Mouse (Mus musculus) midbrain, embryonic 14.5 days (tissue): ENCODE measurements around the gene Syt12. TPM values are rescaled to one million over a fixed set of nuclear protein-coding genes. Genes with fewer than 3 reads are reported as not detected.

Source experiments
- ATAC-seq: fragments of 200-750 bp; cut with Nextera tagmentation; 2 replicates; pipeline ENCODE4 v1.8.0; 2017; ENCODE audit warnings: moderate number of reproducible peaks, moderate library complexity; ENCODE audit not compliant: low FRiP score, low TSS enrichment
- DNase-seq: peaks from one replicate; pipeline ENCODE4 v3.0.0-alpha.2; 2015
- H3K27ac ChIP-seq: fragments of 300-500 bp; sonication (generic); replicated peaks from 2 replicates; pipeline ENCODE4 v1.5.1; 2014; ENCODE audit warnings: mild to moderate bottlenecking, low read depth, low read length, moderate library complexity
- H3K27me3 ChIP-seq: fragments of 300-500 bp; sonication (generic); 2 replicates; pipeline ENCODE4 v1.6.1; 2014; ENCODE audit warnings: low read length, control low read depth, mixed read lengths; ENCODE audit not compliant: control insufficient read depth, insufficient read depth
- H3K36me3 ChIP-seq: fragments of 300-500 bp; sonication (generic); 2 replicates; pipeline ENCODE4 v1.6.1; 2014; ENCODE audit warnings: low read length, control low read depth; ENCODE audit not compliant: control insufficient read depth, insufficient read depth
- H3K4me1 ChIP-seq: fragments of 300-500 bp; sonication (generic); 2 replicates; pipeline ENCODE4 v1.6.1; 2014; ENCODE audit warnings: mild to moderate bottlenecking, antibody characterized with exemption, low read length, control low read depth; ENCODE audit not compliant: control insufficient read depth, insufficient read depth
- H3K4me2 ChIP-seq: fragments of 300-500 bp; sonication (generic); 2 replicates; pipeline ENCODE4 v1.6.1; 2014; ENCODE audit warnings: mild to moderate bottlenecking, low read length, moderate library complexity
- H3K4me3 ChIP-seq: fragments of 300-500 bp; sonication (generic); replicated peaks from 2 replicates; pipeline ENCODE4 v1.5.1; 2014; ENCODE audit warnings: low read depth, low read length
- H3K9ac ChIP-seq: fragments of 300-500 bp; sonication (generic); replicated peaks from 2 replicates; pipeline ENCODE4 v1.6.1; 2014; ENCODE audit warnings: mild to moderate bottlenecking, low read length, moderate library complexity
- H3K9me3 ChIP-seq: fragments of 300-500 bp; sonication (generic); 2 replicates; pipeline ENCODE4 v1.6.1; 2016; ENCODE audit warnings: low read length, control low read depth, mixed read lengths; ENCODE audit not compliant: control insufficient read depth
- WGBS: fragments of 180-500 bp; shearing (Covaris S2); extraction: QIAGEN DNeasy Blood & Tissue Kit; methylation state at CpG from one replicate; pipeline ENCODE4 v1.1.7; 2014; 5-methylcytosine and 5-hydroxymethylcytosine counted together
- polyA plus RNA-seq: library from polyadenylated mRNA; unstranded; fragments of >200 nt; fragmentation: Nextera tagmentation; extraction: Ambion mirVana; gene quantifications from 2 replicates; pipeline ENCODE4 v1.2.1, GENCODE M21; 2014

The Syt12 gene
- polyA plus RNA-seq, 1 experiment from 2014 or later = 1.9 TPM

DNA sequence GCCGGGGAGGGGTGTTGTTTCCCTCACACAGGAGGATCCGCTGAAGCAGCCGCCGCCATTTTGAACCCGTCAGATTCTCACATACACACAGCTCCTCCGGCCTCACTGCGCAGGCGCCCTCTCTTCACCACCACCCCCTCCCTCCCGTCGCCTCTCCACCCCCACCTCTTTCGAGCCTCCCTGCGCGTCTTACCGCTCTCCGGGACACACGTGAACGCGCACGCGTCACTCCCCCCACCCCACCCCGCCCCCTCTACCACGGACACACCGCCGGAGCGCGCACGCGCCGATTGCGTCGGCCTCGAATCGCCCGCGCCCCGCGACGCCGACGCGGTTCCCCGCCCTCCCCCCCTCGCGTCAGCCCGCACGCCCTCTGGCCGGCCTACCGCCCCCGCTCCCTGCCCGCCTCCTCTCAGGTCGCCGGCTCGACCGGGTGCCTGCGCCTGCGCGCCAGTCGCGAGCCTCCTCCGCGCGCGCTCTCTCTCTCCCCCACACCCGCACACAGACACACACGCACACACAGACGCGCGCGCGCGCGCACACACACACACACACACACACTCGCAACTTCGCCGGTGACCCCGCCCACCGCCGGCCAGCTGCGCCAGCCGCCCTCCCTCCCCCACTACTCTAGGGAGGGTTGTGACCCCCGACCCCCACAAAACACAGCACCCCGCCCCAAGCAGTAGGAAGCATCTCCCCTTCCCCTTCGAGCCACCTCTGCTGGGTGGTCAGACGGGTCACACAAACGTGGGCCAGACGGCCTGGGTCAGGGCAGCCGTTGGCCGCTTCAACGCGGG is 80.0 kb downstream of the Syt12 start:
- H3K4me2 ChIP-seq = peak overlapping the region; percentile 90
- peak overlapping the region; percentile 96 for H3K27ac ChIP-seq
- no peaks in the 10 kb centered on the region for H3K27me3 ChIP-seq
- peaks cover 32% of the 10 kb centered on the region for H3K4me1 ChIP-seq
- ATAC-seq (peak; percentile 93), DNase-seq (peak; percentile 100)
- under 1% methylated on average over 64 of the region's 90 CpGs for WGBS
- no peaks in the 10 kb centered on the region for H3K9me3 ChIP-seq
- H3K36me3 ChIP-seq = no peaks in the 10 kb centered on the region; the same call in 1 of the 2 replicates
- peak overlapping the region; percentile 99 for H3K4me3 ChIP-seq
- H3K9ac ChIP-seq = peak overlapping the region; percentile 96

DNA sequence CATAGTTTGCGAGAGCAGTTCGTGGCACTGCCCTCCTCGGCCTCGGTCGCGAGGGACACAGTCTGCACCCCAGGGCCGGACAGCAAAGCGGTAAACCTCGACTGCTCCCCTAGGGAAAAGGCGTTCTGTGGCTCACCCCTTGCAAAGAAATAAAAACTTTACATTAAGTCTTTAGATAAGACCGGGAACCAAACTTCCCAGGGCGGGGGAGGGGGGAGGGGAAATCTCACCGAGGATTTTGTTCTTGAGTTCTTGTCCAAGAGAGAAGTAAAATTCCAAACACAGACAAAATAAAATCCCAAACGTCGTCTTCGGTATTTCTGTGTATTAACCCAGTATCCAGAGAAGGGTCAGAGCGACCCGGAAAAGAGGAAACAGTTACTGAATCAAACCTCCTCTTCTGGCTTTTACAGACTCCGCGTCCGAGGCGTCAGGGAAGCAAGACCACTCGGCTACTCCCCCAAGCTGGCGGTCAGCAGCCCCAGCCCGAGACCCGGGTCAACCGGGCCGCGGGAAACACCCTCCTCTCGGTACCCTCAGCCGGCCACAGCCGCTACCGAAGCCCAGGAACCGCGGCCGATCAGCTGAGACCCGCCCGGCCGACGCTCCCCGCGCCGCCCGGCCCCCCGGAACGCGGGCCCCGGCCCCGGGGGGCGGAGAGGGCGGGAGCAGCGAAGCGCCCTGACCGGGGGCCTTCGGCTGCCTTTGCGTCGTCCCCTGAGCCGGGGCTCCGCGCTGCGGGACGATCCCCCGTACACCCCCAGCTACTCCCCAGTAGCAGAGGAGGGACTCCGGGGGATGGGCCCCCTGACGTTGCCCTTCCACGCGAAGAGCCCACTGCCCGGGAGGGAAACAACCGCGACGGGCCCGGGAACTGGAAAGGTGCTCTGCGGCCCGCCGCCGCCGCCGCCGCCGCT is 80.9 kb downstream of the Syt12 start:
- ATAC-seq = peak; percentile 44
- no peaks in the 10 kb centered on the region for H3K9me3 ChIP-seq

More for the DNA sequence above, 80.9 kb downstream of the Syt12 start:
- Histone ChIP-seq H3K4me3 (peak overlapping the region; percentile 99), H3K4me1 (peaks cover 32% of the 10 kb centered on the region), H3K9ac (peak overlapping the region; percentile 96), H3K27me3 (no peaks in the 10 kb centered on the region), H3K27ac (peak overlapping the region; percentile 96), H3K36me3 (no peaks in the 10 kb centered on the region; the same call in 1 of the 2 replicates), H3K4me2 (peak overlapping the region; percentile 90)
- WGBS = under 1% methylated on average over 80 of the region's 80 CpGs
- peak; percentile 48 for DNase-seq

Other genes starting within 250 kb of the Syt12 start
- gene Pold4, start 245.5 kb downstream of the Syt12 start, polyA plus RNA-seq = 18.5 and 19.1 TPM in 2 replicates
- 8.8 and 12.8 TPM in 2 replicates for gene Ssh3, start 208.3 kb downstream of the Syt12 start, polyA plus RNA-seq
- 34.5 and 39.3 TPM in 2 replicates for gene Ankrd13d, start 194.3 kb downstream of the Syt12 start, polyA plus RNA-seq
- 29.0 and 30.0 TPM in 2 replicates for gene Grk2, start 171.2 kb downstream of the Syt12 start, polyA plus RNA-seq
- 29.2 and 43.9 TPM in 2 replicates for gene Kdm2a, start 79.2 kb downstream of the Syt12 start, polyA plus RNA-seq
- gene Rhod, start 38.0 kb downstream of the Syt12 start, polyA plus RNA-seq = 2.6 and 4.8 TPM in 2 replicates
- not detected in 2 replicates for gene 2010003K11Rik, start 21.1 kb upstream of the Syt12 start, polyA plus RNA-seq
- gene Pcx, start 33.0 kb upstream of the Syt12 start, polyA plus RNA-seq = 18.0 and 20.5 TPM in 2 replicates
- 14.1 and 18.8 TPM in 2 replicates for gene Lrfn4, start 138.2 kb upstream of the Syt12 start, polyA plus RNA-seq
- gene Rce1, start 148.2 kb upstream of the Syt12 start, polyA plus RNA-seq = 48.5 and 52.1 TPM in 2 replicates
- gene Gm960, start 221.2 kb upstream of the Syt12 start, polyA plus RNA-seq = 6.2 and 7.6 TPM in 2 replicates
- 37.6 and 43.0 TPM in 2 replicates for gene Sptbn2, start 233.7 kb upstream of the Syt12 start, polyA plus RNA-seq